Mouse (Mus musculus) liver, embryonic 16.5 days (tissue): ENCODE results near the gene Man1c1. TPM values are rescaled to one million over a fixed set of nuclear protein-coding genes. Genes with fewer than 3 reads are reported as not detected.
A peak's percentile ranks its signal among the peaks of the same experiment; 100 is the strongest.

Experiments
- ATAC-seq: fragments of 200-750 bp; cut with Nextera tagmentation; 2 replicates; pipeline ENCODE4 v1.8.0; 2017; ENCODE audit warnings: low read depth, mild to moderate bottlenecking, moderate number of reproducible peaks, moderate library complexity
- H3K27ac ChIP-seq: fragments of 300-500 bp; sonication (generic); 2 replicates; pipeline ENCODE4 v1.5.1; 2014; ENCODE audit warnings: mild to moderate bottlenecking, low read length
- H3K27me3 ChIP-seq: fragments of 300-500 bp; sonication (generic); 2 replicates; pipeline ENCODE4 v1.6.1; 2014; ENCODE audit warnings: low read depth, low read length, mixed read lengths; ENCODE audit not compliant: control insufficient read depth, insufficient read depth
- H3K36me3 ChIP-seq: fragments of 300-500 bp; sonication (generic); 2 replicates; pipeline ENCODE4 v1.6.1; 2014; ENCODE audit warnings: mild to moderate bottlenecking; ENCODE audit not compliant: control insufficient read depth, insufficient read depth
- H3K4me1 ChIP-seq: fragments of 300-500 bp; sonication (generic); 2 replicates; pipeline ENCODE4 v1.6.1; 2014; ENCODE audit warnings: low read depth, low read length, mixed read lengths; ENCODE audit not compliant: control insufficient read depth
- H3K4me2 ChIP-seq: fragments of 300-500 bp; sonication (generic); 2 replicates; pipeline ENCODE4 v1.6.1; 2014; ENCODE audit warnings: low read depth, low read length, mixed read lengths
- H3K4me3 ChIP-seq: fragments of 300-500 bp; sonication (generic); 2 replicates; pipeline ENCODE4 v1.5.1; 2014; ENCODE audit warnings: low read depth, mild to moderate bottlenecking, low read length
- H3K9ac ChIP-seq: fragments of 300-500 bp; sonication (generic); 2 replicates; pipeline ENCODE4 v1.6.1; 2014; ENCODE audit warnings: low read depth, low read length
- H3K9me3 ChIP-seq: fragments of 300-500 bp; sonication (generic); replicated peaks from 2 replicates; pipeline ENCODE4 v1.6.1; 2016; ENCODE audit warnings: low read length; ENCODE audit not compliant: control insufficient read depth
- WGBS: fragments of 180-500 bp; shearing (Covaris S2); extraction: QIAGEN DNeasy Blood & Tissue Kit; methylation state at CpG from one replicate; pipeline ENCODE4 v1.1.7; 2014; ENCODE audit not compliant: insufficient replicate concordance; 5-methylcytosine and 5-hydroxymethylcytosine counted together
- polyA plus RNA-seq: library from polyadenylated mRNA; unstranded; fragments of >200 nt; fragmentation: Nextera tagmentation; extraction: Ambion mirVana; gene quantifications from 2 replicates; pipeline ENCODE4 v1.2.1, GENCODE M21; 2015

Gene Man1c1
- polyA plus RNA-seq, 1 experiment from 2014 or later = 1.2 TPM

GRCm38 (mm10) chr4:134730106-134730505, 26.0 kb upstream of the Man1c1 start:
- H3K9ac ChIP-seq = no peak overlapping the region
- no peaks in the 10 kb centered on the region for H3K36me3 ChIP-seq
- H3K4me3 ChIP-seq = no peak overlapping the region
- H3K27ac ChIP-seq = peak overlapping the region; percentile 55; the same call in 1 of the 2 replicates
- no peaks in the 10 kb centered on the region for H3K9me3 ChIP-seq
- no peak overlapping the region for H3K4me2 ChIP-seq
- 5% methylated on average over 8 of the region's 8 CpGs for WGBS
- peaks cover 26% of the 10 kb centered on the region for H3K4me1 ChIP-seq
- peak; percentile 5; the same call in 1 of the 2 replicates for ATAC-seq
- no peaks in the 10 kb centered on the region for H3K27me3 ChIP-seq

DNA sequence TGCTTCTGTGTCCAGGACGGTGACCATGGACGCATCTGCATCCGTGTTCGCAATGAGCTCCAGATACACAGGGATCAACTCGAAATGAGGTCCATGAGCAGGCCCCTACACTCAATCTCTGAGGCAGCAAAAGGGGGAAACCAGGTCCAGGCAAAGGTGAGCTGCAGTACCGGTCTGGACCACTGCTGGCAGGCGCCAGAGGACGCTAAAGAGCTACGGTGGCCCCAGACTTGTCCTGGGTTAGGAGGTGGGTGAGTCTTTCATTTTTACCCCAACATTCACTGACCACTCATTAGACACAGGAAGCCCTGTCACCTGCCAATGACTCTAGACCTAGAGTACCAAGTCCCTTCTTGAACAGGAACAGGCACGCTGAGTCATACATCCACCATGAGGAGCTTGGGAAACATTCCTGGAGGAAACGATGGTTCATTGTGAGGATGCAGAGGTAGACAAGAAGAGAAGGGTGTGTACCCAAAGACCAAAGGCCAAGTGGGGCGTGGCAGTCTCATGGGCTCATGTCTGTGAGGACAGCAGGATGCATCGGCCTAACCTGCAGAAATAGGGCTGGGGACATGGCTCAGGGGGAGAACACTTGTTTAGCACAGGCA, 21.8 kb upstream of the Man1c1 start:
- no peak overlapping the region for H3K4me3 ChIP-seq
- no peak overlapping the region for H3K4me2 ChIP-seq
- peaks cover 14% of the 10 kb centered on the region for H3K4me1 ChIP-seq
- H3K27ac ChIP-seq = no peak overlapping the region
- H3K9ac ChIP-seq = no peak overlapping the region
- no peaks in the 10 kb centered on the region for H3K36me3 ChIP-seq
- WGBS = 69% methylated on average over 13 of the region's 13 CpGs
- no peak for ATAC-seq
- no peaks in the 10 kb centered on the region for H3K9me3 ChIP-seq
- no peaks in the 10 kb centered on the region for H3K27me3 ChIP-seq

DNA sequence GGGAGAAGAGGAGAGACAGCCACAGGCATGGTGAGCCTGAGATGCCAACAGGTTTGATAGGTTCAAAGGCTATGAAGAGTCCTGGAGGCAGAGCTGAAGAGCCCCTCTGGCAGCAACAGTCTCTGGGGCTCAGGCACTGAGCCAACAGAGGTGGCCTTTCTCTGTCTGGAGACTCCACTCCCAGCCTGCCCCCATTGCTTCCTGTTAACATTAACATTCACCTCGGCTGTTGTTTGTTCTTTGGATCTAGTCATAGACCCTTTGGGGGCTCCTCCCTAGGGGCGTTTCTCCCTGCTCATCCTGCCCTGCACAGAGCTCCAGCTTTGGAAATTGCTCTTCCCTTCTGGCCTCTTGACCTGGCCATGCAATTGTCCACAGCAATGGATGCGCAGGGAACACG, 20.9 kb upstream of the Man1c1 start:
- H3K4me2 ChIP-seq = no peak overlapping the region
- ATAC-seq = no peak
- 45% methylated on average over 4 of the region's 4 CpGs for WGBS
- H3K4me1 ChIP-seq = peaks cover 13% of the 10 kb centered on the region
- no peak overlapping the region for H3K27ac ChIP-seq
- no peak overlapping the region for H3K9ac ChIP-seq
- H3K36me3 ChIP-seq = no peaks in the 10 kb centered on the region
- no peak overlapping the region for H3K4me3 ChIP-seq
- no peaks in the 10 kb centered on the region for H3K27me3 ChIP-seq
- no peaks in the 10 kb centered on the region for H3K9me3 ChIP-seq

DNA sequence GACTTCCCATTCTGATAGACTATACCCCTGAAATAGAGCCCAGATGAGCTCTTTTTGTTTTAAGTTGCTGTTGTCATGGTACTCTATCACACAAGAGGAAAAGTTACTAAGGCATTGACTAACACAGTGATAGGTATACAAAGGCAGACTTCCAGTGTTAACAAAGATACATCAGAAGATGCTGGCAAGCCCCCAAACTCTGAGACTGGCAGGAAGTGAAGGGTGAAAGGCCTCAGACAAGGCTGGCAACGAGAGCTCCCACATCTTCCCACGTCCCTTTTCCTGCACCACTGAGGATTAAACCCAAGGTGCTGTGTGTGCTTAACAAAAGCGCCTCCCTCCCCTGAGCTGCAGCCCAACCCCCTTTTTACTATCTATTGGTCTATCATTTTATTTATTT, 19.2 kb upstream of the Man1c1 start:
- no peak overlapping the region for H3K27ac ChIP-seq
- H3K27me3 ChIP-seq = no peaks in the 10 kb centered on the region
- no peaks in the 10 kb centered on the region for H3K9me3 ChIP-seq
- peaks cover 16% of the 10 kb centered on the region for H3K4me1 ChIP-seq
- H3K4me2 ChIP-seq = no peak overlapping the region
- H3K9ac ChIP-seq = no peak overlapping the region
- H3K4me3 ChIP-seq = no peak overlapping the region
- ATAC-seq = no peak
- 47% methylated on average over 3 of the region's 3 CpGs for WGBS
- no peaks in the 10 kb centered on the region for H3K36me3 ChIP-seq

GRCm38 (mm10) chr4:134721076-134721475, 17.0 kb upstream of the Man1c1 start:
- Histone ChIP-seq H3K4me3 (no peak overlapping the region), H3K4me1 (peaks cover 13% of the 10 kb centered on the region), H3K27me3 (no peaks in the 10 kb centered on the region), H3K36me3 (no peaks in the 10 kb centered on the region), H3K9me3 (no peaks in the 10 kb centered on the region), H3K9ac (no peak overlapping the region), H3K4me2 (no peak overlapping the region), H3K27ac (no peak overlapping the region)
- ATAC-seq = no peak
- 78% methylated on average over 6 of the region's 6 CpGs for WGBS

GRCm38 (mm10) chr4:134720371-134720770, 16.3 kb upstream of the Man1c1 start:
- Histone ChIP-seq H3K27me3 (no peaks in the 10 kb centered on the region), H3K36me3 (no peaks in the 10 kb centered on the region), H3K4me2 (peak overlapping the region; percentile 46; the same call in 1 of the 2 replicates), H3K27ac (no peak overlapping the region), H3K9ac (no peak overlapping the region; the same call in 1 of the 2 replicates), H3K4me3 (no peak overlapping the region), H3K4me1 (peaks cover 13% of the 10 kb centered on the region), H3K9me3 (no peaks in the 10 kb centered on the region)
- 74% methylated on average over 3 of the region's 3 CpGs for WGBS
- ATAC-seq = no peak

DNA sequence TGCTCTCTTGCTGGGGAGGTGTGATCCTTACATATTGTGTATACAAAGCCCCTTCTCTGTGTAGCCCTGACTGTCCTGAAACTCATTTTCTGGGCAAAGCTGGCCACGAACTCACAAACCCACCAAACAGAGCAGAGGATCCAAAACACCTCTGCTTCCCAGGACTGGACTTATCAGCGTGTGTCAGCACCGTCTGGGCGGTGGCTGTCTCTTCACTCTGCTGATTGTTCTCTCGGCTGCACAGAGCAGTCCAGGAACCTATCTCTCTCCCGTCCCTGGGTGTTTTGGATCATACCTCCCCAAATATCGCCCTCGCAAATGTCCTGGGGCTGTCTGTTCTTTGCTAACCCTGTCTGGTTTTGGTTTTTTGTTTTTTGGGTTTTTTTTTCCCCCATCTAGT, 15.4 kb upstream of the Man1c1 start:
- no peaks in the 10 kb centered on the region for H3K9me3 ChIP-seq
- H3K4me1 ChIP-seq = peaks cover 13% of the 10 kb centered on the region
- no peaks in the 10 kb centered on the region for H3K36me3 ChIP-seq
- H3K27me3 ChIP-seq = no peaks in the 10 kb centered on the region
- H3K27ac ChIP-seq = peak overlapping the region; percentile 57
- H3K9ac ChIP-seq = no peak overlapping the region; the same call in 1 of the 2 replicates
- peak overlapping the region; percentile 46; the same call in 1 of the 2 replicates for H3K4me2 ChIP-seq
- no peak overlapping the region for H3K4me3 ChIP-seq
- peak; percentile 93 for ATAC-seq
- 25% methylated on average over 8 of the region's 8 CpGs for WGBS

GRCm38 (mm10) chr4:134713937-134714336, 9.8 kb upstream of the Man1c1 start:
- Histone ChIP-seq H3K9me3 (no peaks in the 10 kb centered on the region), H3K27ac (no peak overlapping the region), H3K4me3 (no peak overlapping the region), H3K9ac (no peak overlapping the region), H3K27me3 (no peaks in the 10 kb centered on the region), H3K36me3 (no peaks in the 10 kb centered on the region), H3K4me2 (no peak overlapping the region), H3K4me1 (peaks cover 3% of the 10 kb centered on the region)
- peak; percentile 82 for ATAC-seq
- WGBS = 9% methylated on average over 8 of the region's 8 CpGs

DNA sequence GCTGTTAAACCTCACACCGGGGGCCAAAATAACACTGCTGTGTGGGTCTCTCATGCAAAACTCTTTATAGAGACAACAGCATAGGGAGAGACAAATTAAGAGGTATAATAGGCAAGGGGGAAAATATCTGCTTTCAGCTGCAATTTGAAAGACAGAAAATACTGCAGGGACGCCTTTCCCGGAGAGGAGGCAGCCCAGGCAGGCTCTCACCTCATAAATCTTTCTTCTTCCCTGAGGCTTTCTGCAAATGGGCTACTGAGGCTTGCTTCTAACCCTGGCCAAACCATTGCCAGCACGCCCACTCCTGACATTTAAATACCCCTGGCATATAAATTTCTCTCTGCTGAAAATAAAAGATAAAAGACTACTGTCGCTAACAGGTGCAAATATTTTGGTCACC, 1.2 kb upstream of the Man1c1 start:
- Histone ChIP-seq H3K4me1 (peaks cover 20% of the 10 kb centered on the region), H3K9ac (no peak overlapping the region), H3K36me3 (no peaks in the 10 kb centered on the region), H3K4me3 (no peak overlapping the region), H3K27me3 (peaks cover 56% of the 10 kb centered on the region), H3K4me2 (no peak overlapping the region), H3K9me3 (no peaks in the 10 kb centered on the region), H3K27ac (no peak overlapping the region)
- ATAC-seq = no peak
- WGBS = 57% methylated on average over 5 of the region's 5 CpGs
